Mouse (Mus musculus): ENCODE measurements around the gene Def6.
"Not testable (repeated sequence)": the region's sequence is repeated elsewhere in the genome, so short reads cannot be mapped to it uniquely, and the experiment has no call there.

Gene Def6

DNA sequence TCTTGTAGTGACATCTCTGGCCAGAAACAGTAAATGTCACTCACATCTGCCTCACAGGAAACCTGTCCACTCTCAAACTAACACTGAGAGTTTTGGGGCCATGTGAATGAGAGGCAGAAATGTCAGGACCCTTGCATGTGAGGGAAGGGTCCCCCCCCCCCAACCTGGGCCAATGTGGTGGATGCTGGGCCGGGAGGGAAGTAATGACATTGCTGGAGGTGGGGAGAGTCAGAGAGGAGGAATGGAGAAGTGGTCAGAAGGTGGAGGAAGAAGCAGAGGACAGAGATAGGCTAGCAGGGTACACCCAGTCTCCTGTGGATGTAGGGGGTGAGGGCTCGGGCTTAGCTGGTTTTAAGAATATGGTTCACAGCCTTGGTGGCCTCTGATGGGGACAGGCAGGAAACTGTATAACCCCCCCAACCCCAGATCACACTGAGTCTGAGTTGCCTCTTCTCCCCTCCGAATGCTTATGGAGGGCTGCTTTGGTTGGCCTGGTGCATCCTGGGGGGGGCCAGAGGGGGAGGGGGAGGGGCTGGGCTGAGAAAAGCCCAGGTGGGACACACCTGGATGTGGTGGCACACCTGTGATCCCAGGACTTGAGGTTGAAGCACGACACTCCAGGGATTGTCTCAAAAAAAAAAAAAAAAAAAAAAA, 2.0 kb downstream of the Def6 start:
- no peak for DNase-seq

DNA sequence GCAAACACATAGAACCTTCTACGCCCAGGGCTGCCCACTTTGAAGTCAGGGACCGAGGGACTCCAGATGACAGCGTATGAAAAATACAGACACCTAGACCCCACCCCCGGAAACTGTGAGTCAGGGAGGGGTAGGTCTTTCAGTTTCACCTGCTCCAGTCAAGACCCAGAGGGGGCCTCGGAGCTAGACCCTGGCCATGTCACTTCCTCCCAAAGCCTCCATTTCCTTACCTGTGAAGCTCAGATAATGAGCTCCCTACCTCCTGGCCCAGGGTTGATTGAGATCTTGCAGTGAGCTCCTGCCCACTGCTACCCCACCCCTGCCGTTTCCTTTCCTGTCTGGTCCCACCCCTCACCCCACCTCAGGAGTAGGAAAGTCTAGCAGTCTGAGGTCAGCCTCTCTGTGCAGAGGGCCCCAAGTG, 4.4 kb downstream of the Def6 start:
- DNase-seq: no peak

DNA sequence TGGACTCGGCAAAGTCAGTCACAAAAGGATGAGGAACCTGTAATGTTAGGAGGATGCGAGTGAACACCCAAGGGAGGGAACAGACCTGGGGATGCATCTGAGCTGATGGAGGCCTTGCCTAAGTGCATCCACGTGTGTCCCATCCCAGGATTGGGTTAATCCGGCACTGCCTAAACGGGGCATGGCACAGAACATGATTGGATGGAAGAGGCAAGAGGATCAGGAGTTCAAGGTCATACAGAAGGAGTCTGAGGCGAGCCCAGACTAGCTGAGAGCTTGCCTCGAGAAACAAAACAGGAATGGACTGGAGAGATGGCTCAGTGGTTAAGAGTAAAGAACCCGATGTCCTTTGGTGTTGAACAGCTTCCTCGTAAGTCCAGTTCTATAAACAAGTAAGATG, 4.8 kb downstream of the Def6 start:
- DNase-seq: no peak

DNA sequence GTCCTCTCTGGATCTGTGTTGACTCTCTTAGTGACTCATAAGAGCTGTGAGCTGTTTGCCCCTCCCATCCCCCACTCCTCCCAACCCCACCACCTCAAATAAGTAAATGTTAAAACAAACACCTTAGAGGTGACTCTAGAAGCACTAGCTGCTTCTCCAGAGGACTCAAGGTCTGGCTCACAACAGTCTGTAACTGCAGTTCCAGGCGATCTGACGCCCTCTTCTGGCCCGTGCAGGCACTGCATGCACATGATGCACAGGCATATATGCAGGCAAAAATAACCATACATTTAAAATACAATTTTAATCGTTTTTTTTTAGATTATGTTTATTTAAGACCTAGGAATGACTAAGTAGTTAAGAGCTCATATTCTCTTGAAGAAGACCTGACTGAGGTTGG, 5.7 kb downstream of the Def6 start:
- no peak for DNase-seq

DNA sequence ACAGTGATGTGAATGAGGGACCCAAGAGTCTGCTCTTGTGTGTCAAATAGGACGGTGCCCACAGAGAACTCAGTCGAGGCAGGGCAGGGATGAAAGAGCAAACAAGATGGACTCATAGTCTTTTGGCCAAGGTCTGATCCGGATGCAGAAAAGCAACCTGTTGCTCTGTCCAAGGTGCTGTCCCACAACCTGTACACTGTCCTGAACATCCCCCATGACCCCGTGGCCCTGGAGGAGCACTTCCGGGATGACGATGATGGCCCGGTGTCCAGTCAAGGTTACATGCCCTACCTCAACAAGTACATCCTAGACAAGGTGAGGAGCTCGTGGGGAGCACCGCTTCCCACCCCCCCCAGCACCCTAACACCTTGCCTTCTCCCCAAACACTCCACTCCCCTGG, 9.2 kb downstream of the Def6 start:
- no peak for DNase-seq

DNA sequence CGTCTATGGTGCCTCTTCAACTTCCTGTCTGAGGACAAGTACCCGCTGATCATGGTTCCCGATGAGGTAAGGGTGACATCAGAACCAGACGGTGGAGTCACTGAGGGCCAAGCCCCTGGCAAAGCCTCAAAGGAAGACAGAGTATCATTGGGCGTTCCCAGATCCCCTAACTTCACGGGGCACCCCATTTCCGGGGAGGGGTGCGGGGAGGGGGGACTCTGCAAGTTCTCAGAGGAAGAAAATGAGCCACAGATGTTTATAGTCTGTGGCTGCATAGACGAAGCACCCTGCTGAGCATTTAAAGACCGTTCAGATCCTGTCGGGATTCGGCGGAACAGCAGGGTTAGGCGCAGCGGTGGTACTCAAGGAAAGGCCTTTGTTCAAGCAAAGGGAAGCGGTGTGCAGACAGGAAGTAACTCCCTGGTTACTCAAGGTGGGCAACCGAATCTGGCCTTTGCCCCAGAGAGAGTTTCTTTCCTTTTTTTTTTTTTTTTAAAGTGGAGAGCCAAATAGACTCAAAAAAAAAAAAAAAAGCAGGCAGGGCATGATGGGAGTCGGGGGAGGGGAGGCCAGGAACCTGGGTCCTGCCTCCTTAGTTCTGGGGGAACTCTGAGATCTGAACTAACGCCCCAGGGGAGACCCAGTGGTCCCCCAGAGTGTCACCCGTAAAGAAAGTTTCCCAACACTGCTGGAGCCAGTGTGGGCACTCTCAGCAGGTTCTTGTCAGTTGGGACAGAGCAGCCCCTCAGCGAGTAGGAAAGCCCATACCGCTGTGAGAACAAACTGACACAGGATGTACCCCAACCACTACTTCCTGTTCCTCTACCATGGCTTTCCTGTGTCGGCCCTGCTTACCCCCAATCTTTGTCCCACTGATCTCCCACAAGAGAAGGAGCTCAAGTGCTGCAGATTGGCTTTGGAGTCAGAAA, 10.4 kb downstream of the Def6 start:
- no peak for DNase-seq

DNA sequence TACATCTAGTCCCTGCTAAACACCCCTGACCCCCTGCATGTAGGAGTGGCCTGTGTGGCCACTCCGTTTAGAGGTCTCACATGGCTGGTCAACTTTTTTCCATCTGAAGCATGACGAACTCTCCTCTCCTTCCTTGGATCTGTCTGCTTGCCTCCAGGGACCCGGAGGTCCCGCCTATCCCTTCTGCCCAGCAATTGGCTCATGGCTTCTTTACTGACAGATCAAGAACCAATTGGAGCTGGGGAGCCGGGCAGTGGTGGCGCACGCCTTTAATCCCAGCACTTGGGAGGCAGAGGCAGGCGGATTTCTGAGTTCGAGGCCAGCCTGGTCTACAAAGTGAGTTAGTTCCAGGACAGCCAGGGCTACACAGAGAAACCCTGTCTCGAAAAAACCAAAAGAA, 14.9 kb downstream of the Def6 start:
- not testable (repeated sequence) for DNase-seq

DNA sequence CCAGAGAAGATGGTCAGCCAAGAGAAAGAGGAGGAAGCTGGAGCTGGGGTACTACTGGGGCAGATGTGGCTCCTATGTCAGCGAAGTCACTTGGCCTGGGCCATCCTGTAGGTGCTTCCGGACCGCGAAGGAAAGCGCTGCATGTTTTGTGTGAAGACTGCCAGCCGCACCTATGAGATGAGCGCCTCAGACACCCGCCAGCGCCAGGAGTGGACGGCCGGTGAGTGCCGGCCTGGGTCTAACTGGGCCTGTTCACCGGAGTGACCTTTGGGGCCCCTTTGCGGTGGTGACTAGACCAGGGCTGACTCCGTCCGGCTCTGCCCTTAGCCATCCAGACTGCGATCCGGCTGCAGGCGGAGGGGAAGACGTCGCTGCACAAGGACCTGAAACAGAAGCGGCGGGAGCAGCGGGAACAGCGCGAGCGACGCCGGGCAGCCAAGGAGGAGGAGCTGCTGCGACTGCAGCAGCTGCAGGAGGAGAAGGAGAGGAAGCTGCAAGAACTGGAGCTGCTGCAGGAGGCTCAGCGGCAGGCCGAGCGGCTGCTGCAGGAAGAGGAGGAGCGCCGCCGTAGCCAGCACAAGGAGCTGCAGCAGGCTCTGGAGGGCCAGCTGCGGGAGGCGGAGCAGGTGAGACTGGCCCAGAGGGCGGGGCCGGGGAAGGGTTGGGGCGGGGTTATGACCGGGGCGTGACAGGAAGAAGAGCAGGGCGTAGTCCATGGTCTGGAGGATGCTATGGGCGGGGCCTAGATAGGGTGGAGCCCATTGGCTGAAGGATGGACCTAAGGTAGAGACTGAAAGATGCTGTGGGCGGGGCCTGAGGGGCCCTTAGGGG, 16.2 kb downstream of the Def6 start:
- peak; percentile 96 for DNase-seq

DNA sequence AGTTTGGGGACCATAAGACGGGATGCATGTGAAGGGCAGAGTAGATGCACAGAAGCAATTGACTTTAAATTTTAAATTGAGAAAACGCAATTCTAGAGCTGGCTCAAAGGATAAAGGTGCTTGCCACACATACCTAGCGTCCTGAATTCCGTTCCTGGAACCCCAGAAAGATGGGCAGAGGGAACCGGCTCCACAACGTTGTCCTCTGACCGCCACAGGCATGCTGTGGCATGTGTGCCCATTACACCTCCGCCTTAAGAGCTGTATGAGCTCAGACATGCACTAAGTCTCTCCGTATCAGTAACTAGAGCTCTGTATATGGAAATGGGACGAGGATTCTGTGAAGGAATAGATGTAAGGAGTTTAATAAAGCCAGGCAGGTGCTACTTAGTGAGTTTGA, 17.0 kb downstream of the Def6 start:
- DNase-seq: no peak

DNA sequence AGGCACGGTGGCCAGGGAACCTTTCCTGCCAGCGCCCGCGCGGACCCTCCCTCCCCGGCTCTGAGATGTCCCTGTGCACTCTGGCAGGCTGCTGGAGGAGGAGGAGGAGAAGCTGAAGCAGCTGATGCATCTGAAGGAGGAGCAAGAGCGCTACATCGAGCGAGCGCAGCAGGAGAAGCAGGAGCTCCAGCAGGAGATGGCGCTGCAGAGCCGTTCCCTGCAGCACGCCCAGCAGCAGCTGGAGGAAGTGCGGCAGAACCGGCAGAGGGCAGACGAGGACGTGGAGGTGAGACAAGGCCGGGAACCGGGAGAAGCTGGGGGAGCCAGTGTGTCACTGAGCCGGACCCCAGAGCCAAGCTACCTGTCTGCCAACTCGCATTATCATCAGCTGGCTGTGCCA, 18.4 kb downstream of the Def6 start:
- DNase-seq: peak; percentile 90

DNA sequence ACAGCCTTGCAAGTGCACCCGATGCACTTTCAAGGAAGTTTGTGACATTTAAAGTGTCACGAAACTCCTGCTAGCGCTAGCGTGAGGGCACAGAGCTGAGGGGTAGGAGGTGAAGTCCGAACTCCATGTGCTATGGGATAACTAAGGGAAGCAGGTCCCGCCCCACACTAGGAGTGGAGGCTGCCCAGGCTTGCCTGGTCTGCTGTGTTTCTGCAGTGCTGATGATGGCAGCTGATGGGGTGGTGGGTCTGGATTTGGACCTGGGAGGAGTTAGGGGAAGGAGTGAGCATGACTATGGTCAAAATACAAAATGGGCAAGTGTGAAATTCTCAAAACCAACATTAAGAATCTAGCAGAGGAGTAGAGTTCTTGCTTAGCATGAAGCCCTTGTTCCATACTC, 22.9 kb downstream of the Def6 start:
- no peak for DNase-seq

DNA sequence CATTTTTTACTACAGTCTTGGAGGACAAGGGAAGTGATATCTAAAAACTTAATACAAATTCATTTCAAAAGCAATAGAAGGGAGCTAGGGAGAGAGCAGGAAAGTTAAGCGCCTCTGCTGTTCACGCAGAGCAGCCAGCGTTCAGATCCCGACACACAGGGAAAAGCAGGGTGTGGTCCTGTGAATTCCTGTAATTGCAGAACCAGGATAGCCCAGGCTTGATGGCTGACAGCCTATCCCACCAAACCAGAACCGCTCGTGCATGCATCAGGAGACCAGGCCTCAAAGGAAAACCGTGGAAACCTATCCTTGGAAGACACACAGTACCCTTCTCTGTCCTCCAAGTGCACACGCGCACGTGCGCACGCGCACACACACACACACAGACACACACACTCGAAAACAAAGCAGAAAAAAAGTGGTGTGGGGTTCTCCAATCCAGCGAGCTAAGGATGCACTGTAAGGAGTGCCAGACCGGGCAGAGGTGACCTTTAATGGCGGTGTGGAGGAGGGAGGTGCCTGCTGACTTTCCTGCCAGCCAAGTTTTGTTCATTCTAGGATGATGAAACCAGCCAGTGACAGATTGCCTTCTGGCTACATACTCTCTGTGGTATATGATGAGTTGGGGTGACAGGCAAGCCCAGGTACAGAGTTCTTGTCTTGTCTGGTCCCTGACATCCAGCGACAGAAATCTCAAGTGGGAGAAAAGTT, 23.6 kb downstream of the Def6 start:
- DNase-seq: no peak

DNA sequence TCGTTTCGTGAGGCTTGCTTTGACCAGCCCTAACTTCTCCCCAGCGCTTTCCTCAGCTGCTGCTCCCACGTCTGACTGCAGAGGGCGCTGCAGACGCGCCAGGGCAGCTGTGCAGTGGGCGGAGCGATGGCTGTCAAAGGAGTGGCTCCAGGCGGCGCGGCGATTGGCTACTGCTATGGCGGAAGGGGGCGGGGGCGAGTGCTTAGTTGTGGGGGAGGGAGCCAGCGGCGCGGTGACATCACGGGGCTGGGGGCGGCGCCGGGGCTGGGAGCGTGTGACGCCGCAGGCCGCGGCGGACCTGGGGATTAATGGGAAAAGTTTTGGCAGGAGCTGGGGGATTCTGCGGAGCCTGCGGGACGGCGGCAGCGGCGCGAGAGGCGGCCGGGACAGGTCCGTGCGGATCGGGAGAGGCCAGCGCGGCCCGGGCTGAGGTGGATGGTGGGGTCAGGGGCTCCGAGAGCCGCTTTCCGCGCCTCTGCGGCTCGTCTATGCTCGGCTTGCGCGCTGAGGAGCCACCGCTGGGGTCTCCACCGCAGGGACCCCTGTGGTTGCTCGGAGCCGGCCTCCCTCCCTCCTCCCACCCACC, 25.0 kb downstream of the Def6 start, which contains the start of gene Ppard:
Gene Ppard, plus strand, starts transcription at position 226 of the 586 bp plus-strand sequence.
- DNase-seq: peak; percentile 94

DNA sequence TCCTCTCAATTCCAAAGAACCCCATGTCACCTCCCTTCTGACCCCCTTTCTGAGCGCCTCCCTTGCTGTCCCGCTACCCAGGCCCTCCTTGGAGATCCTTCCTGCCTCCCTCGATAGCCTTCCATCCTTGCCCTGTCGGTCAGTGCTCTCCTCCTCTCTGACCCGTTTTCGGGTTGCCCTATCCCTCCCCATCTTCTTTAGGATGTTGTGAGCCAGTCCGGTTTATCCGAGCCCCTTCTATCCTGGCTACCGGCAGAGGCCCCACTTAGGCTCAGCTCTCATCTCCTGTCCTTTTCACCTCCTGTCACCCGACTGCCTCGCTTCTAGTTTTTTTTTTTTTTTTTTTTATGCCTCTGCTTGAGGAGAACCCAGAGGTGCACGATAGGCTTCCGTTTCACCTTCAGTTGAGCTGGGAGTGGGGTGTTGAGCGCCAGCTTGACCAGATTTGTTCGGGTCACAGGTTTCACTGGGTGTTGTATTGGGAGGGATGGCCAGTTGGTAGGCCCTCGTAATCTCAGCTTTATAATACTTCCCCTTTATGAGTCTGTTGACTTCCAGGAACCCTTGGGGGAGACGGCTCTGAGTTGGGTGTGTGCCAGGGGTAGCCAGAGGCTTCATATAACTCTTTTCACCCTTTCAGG, 25.6 kb downstream of the Def6 start:
- no peak for DNase-seq

DNA sequence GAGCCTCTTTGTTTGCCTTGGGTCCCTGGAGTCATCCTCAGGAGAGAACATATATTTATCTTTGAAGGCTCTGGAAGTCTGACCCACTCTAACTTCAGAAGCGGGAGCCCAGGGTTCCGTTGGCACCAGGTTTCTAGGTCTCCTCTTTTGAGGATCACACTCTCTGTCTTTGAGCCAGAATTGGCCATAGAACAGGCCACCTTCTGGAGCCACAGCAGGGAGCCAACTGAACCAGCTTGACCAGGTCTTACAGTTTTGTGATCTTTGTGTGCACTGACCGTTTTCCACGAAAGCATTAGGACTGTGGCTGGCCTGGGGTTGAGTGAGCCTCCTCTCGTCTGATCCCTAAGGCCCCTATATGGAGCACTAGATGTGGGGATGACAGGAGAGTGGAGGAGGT, 27.1 kb downstream of the Def6 start:
- no peak for DNase-seq

DNA sequence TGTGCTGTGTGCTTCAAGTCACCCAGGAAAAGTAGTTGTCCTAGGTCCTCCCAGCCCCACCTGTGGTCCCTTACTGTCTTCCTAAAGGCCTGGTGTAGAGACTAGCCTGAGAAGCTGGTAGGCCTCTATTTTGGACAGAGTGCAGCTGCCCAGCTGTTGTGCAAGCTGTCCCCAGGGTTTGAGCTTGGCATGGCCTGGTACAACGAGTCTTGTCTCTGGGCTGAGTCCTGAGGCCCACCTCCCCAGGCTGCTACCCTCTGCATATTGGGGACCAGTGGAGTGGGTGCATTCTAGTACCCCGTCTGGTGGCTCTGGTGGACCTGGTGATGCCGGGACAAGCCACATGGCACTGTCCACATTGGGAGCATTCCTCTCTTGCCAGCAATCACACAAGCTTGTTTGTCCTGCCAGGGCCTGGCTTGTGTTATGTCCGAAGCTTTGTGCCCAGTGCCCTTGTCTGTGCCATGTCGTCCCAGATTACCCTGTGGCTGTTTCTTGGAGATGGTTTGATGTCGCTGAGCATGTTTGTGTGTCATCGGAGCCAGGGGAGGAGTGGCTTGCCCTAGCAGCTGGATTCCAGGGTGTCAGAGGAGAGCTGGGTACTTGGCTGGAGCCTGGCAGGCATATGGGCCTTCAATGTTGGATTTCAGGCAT, 28.5 kb downstream of the Def6 start:
- no peak for DNase-seq

DNA sequence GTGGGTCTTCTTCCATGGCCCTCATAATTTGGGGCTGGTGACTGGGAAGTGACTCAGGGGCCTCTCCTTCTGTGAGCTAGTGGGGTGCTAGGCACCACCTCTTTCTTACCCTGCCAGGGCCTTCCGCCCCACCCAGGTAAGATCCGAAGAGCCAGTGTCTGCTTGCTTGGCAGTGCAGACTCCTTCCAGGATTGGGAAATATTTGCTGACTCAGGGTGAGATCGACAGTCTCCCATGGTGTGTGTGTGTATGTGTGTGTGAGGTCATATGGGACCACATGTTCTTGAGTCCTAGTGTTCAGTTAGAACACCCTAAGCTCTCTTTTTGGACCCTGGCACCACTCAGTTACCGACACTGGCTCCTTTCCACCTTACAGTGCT, 29.0 kb downstream of the Def6 start:
- no peak for DNase-seq

DNA sequence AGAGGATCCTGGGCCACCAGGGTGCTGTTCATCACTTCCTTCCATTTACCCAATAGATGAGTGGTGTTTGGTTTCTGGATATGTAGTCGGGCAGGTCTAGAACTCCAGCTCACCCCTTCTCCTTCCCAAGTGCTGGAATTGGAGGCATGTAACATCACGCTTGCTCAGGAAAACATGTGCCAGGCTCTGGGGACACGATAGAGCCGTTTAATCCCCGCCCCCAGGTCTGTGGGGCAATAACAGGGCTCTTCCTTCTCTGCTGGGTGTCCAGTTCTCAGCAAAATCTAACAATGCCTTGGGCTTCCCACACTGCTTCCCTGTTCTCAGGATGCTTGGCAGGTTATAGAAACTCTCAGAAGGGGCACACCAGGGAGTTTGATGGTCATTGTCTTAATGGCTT, 29.8 kb downstream of the Def6 start:
- DNase-seq: no peak

DNA sequence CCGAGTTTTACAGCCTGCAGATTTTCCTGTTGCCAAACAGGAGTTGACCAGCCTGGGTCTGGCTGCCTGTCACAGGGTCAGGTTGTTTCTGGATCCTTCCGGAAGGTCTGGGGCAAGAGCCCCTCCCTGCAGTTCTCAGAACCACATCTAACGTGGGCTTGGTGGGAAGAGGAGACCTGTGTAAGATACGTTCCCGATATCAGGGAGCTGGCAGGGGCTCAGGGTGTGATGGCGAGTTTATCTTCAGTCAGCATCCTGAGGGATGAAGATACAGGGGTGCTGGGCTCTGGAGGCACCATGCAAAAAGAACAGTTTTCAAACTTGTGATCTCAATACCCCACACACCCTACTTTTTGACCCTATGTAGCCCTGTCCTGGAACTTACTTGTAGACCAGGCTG, 30.3 kb downstream of the Def6 start:
- DNase-seq: no peak

DNA sequence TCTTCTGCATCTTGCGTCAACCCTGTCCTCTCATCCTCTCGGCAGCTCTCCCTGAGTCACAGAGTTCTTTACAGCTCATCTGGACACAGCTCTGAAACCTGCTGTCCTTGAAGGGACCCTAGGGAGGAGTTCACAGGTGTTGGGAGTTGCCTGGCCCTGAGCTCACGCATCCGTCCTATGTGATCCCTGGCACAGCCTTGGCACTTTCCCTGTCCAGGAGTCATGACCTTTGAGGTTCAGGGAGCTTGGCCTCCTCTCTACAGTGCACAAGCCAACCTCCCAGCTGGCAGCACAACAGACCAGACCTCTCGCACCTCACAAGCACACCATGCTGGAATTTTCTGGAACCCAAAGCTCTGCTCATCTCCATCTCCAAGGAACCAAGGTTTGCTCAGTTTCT, 33.3 kb downstream of the Def6 start:
- DNase-seq: peak; percentile 40

DNA sequence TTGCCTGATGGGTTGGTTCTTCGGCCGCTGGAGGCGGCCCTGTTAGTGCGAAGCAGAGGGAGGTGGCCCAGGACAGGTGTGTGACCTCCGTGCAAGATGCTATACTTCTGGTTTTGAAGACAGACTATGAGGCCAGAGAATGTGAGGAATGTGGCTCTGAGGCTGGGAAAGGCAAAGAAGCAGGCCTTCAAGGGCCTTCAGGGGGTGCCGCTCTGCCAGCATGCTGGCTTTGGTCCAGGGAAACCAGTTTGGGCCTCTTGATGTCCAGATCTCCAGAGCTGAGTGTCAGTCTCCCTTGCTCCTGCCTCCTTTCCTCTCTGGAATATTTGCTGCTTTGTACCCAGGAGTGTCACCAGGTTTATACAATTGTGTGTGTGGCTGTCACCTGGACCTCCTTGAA, 34.7 kb downstream of the Def6 start:
- no peak for DNase-seq

Measured in kidney, adult 11 months (tissue).